Mouse (Mus musculus): ENCODE results near the gene Ptprf.

The Ptprf gene

DNA sequence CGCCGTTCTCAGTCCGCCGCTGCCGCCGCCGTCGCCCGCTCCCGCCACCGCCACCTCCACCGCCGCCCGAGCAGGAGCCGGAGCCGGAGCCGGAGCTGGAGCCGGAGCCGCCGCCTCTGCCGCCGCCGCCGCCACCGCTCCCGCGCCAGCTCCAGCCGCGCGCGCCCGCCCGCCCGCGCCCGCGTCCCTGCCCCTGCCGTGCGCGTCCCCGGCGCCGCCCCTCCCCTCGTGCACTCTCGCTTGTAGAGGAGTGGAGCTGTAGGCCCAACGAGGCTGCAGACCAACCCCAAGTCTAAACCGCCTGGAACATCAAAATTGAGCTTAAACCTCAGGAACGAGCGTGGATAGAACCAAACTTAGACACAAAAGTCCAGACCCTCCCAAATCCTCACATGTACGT lies at the start of gene Ptprf:
Gene Ptprf (minus strand): TSS at position 175 of the 400 bp plus-strand sequence.
- DNase-seq (ENCODE audit: low spot score in 2 of 2) = peak in 1 of 2 experiments; percentile 71

DNA sequence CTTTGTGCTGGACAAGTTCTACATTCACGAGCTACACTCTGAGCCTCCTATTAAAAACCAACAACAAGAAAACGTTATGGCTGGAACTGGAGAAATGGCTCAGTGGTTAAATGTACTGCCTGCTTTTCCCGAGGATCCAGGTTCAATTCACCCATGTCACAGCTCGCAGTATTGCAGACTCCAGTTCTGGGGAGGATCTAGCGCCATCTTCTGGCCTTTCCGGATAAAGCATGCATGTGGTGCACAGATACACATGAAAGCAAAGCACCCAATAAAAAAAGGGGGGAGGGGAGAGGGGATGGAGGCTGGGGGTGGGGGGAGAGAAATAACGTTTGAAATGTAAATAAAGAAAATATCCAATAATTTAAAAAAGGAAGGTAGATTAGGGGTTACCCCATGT lies 45.5 kb upstream of the Ptprf start:
- DNase-seq (ENCODE audit: low spot score in 2 of 2) = peak; percentile 36 to 57

DNA sequence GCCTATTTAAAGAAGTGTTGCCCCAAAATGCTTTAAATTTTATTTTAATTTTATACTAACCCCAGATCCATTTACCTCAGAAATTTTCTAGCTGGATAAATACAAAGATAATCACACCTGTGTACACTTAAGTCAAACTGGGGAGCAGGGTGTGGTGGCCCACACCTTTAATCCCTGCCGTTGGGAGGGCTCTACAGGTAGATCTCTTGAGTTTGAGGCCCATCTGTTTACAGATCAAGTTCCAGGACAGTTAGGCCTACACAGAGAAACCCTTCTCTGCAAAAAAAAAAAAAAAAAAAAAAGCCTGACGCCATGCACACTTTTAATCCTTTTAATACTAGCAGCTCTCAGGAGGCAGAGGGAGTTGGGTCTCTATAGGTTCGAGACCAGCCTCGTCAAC lies 44.8 kb upstream of the Ptprf start:
- DNase-seq (ENCODE audit: low spot score in 2 of 2) = no peak

DNA sequence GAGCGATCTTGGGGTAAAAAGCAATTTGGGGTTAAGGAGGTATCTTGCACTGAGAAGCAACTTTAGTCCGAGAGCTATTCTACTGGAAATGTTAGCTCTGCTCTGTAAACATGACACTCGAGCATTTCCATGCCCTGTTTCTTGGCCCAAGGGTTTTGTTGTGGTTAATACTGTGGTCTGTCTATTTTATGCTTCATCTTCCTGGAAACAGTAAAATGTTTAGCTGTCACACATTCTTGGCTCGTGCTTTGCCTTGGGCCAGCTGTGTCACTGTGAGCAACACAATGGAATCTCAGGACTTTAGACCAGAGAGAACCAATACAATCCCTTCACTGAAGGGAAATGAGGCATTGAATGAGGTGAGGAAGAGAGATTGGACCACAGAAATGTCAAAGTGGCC lies 40.6 kb upstream of the Ptprf start:
- no peak for DNase-seq (ENCODE audit: low spot score in 2 of 2)

DNA sequence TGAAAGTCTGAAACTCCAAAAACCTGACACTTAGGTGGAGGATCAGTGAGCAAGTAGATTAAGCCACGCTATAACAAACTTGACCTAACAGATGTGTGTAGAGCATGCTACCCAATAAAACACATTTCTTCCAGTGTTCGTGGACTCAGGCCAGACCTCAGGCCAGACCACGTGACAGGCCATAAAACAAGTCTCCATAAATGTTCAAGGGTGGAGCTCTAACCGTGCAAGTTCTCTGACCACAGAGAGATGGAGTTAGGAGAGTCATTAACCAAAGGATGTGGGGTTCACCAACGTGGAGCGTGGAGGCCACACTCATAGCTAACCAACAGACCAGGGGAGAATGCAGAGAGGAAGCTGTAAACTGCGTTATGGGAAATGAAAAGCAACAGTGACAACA lies 35.3 kb upstream of the Ptprf start:
- no peak for DNase-seq (ENCODE audit: low spot score in 2 of 2)

DNA sequence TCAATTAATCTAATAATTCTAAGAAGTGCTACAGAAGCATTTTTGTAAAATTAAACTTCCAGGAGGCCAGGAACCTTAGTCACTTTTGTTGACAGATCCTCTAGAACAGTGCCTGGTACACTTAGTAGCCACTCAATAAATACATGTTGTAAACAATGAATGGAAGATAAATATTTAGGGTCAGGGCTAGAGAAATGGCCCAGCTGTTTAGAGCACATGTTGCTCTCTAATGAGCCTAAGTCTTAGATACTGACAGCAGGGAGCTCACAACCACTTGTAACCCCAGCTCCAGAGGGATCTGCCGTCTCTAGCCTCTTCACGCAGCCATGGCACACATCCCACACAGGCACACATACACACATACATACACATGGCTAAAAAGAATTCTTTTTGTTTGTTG lies 29.4 kb upstream of the Ptprf start:
- no peak for DNase-seq (ENCODE audit: low spot score in 2 of 2)

DNA sequence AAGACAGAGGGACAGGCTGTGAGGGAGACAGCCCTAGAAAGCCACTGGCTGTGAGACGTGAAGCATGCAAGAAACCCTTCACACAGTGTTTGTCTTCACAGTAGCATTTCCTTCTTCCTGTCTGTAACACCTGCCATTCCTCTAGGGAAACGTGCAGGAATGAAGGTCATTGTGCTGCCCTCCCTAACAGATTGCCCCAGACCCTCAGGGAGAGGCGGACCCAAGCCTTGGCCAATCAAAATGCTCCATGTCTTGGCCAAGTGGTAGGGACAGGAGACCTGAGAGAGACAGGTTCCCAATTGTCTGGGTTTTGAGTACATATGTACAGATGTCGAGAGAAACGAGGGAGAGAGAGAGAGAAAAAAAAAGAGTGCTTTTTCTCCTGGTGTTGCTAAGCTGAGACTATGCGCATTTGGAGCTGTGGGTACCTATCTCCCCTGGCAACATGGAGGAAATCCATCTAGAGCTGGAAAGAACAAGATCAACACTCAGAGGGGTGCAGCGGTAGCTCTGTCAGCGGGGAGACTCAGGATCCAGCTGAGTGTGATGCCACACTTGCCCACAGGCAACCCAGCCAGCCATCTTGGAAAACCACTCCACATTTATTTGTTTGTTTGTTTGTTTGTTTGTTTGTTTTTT lies 28.6 kb upstream of the Ptprf start:
- DNase-seq (ENCODE audit: low spot score in 2 of 2) = no peak

DNA sequence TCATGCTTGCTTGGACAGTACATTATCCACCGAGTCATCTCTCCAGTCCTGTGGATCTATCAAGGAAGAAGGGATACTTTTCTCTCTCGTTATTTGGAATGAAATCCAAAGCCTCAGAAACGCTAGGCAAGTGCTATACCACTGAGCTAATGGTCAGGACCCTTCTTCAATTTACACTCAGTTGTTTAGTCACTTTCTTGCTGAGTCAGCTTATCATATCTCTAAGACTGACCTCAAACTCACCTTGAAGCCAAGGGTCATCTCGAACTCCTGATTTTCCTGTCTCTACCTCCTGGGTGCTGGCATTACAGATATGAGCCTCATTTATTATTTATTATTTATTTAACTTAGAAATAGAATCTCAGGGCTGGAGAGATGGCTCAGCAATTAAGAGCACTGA lies 25.5 kb upstream of the Ptprf start:
- no peak for DNase-seq (ENCODE audit: low spot score in 2 of 2)

DNA sequence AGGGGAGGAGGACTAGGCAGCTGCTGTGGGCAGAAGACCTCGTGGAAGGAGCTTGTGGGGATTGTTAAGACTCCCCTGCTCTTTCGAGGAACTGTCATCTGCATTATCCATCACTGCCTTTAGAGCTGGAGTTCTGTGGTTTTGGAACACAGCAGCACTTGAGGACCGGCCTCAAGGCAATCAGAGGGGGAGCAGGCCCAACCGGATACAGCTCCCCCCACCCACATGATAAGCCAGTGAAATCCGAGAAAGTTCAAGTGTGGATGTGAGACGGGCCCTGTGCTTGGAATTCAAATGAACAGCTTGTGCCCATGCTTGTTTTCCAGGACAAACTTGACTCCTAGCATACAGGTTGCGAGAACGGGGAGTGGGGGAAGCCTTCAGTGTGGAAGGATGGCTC lies 24.1 kb upstream of the Ptprf start:
- no peak for DNase-seq (ENCODE audit: low spot score in 2 of 2)

DNA sequence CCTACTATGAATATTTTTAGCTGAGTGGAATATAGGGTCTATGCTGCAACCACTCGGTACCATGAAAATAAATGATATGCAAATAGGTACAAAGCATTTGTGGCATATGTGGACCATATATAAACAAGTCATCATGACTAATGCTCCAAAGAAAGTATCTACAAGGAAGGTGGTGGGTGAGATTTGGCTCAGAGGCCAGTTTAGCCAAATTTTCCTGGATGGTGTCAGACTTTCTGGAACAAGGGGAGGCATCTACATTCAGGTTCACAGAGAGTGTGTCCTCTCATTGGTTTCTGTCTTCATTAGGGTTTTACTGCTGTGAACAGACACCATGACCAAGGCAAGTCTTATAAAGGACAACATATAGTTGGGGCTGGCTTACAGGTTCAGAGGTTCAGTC lies 19.3 kb upstream of the Ptprf start:
- DNase-seq (ENCODE audit: low spot score in 2 of 2) = no peak

DNA sequence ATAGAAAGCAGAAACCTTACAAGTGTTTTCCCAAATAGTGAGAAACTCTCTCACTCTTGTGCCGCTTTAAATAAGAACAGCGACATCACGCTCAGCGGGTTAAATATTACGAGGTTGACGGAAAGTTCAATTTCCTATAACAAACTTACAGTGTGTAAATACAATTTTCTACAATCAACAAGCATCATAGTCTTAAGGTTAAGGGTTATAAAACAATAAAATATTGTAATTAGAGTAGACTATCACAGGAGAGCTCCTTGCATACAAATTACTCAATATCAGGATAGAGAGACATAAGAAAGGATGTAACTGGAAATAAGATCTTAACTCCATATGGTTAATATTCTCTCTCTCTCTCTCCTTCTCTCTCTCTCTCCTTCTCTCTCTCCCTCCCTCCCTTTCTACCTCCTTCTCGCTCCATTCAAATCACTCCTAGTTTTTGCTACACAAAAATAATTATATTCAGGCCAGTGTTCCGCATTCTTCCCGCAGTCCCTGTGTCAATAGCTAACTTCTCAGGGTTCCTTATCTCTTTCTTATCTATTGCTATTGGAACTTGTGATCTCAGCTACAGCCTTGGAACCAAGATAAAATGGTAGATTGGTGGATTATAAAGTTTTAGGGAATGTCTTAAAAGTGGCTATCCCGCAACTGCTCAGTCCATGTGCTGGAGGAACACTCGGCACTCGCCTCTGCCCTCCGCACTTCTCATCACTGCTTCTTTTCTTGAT lies 16.5 kb upstream of the Ptprf start:
- no peak for DNase-seq (ENCODE audit: low spot score in 2 of 2)

DNA sequence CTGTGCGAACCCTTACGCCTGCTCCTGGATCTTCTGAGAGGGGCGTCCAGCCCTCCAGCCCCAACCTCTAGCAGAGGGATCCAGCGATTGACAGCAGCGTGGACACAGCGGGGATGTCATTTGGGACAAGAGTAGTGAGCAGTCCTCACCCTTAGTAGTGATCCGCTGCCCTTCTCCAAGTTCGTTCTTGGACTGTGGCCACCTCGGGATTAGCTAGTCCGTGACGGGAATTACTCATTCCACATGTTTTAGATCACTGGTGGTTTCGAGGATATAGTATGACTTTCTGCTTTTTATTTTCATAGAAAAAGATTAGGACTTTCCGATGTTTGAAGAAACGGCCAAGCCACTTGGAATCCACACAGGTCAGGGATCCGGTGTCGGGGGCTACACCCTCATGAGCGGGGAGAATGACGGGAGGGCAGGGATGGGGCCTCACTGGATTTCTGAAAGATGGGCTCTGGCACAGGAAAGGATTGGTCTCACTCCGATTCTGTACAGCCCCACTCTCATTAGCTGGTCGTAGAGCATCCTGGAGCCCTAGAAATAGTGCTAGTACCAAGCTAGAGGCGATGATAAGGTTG lies 15.0 kb upstream of the Ptprf start:
- DNase-seq (ENCODE audit: low spot score in 2 of 2) = no peak

DNA sequence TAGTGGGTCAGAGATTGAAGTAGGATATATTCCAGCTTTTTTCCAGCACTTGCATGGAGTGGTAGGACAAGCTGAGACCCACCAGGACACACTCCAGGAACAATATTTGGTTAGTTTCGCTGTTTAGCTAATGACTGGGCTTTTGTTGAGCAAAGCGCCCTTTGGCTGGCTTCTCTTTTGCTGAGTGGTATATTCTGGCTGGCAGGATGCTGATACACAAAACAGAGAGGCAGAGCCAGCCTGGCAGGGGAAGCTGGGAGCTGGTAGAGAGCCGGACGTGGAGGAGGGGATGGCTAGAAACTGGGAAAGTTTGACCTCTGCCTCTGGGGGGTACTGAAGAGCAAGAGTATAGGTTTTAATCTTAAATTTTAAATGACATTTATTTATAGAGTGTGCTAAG lies 13.8 kb upstream of the Ptprf start:
- DNase-seq (ENCODE audit: low spot score in 2 of 2) = no peak

DNA sequence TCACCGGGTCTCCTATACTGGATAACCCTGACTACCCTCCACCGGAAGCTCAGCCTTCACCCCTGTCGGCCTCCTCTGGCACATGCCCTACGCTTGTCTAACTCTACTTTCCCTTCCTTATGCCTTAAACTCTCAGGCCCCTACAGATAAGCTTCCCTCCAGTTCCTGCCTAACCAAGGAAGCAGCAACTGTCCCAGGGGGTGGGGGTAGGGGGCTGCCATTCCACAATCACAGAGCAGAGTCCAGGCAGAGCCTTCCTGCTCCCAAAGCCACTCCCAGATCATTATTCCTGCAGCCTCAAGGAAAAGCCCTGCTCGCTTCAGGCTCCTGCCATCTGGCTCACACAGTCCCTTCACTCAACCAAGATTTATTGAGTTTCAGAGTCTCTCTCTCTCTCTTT lies 6.6 kb upstream of the Ptprf start:
- no peak for DNase-seq (ENCODE audit: low spot score in 2 of 2)

DNA sequence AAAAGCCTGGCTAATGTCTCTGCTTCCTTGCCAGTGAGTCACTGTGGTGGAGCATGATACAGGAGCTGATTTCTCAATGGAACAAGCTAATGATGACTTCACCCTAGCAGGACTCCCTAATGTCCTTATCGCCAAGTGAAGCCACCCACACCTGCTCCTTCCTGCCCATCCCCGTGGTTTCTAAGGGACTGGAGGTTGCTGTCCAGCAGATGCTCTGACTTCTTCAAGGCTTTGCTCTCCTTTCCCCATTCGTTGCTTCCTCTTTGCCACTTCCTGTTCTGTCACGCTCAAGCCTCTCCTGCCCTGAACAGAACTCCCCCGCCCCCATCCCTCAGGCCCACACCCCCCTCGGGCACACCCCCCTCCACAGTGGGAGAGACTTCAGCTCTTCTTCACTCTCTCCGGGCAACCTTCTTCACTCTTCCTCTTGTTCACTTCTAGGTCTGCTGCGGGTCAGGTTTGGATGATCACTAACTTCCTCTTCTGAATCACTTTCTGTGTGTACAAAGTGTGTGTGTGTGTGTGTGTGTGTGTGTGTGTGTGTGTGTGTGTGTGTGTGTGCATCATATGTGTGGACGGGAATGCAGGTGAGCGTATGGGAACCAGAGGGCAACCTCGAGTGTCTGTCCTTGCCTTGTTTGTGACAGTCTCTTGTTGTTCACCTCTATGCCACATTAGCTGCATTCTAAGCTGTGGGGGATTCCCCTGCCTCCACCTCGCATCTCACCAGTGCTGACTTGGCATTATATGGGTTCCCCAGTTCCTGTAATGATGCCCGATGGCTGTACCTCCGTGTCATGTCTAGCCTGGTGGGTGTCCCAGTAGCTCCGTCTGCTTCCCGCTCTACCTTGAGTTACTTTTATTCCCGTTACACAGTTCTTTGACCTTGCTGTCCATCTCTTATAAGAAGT lies 4.7 kb upstream of the Ptprf start:
- no peak for DNase-seq (ENCODE audit: low spot score in 2 of 2)

DNA sequence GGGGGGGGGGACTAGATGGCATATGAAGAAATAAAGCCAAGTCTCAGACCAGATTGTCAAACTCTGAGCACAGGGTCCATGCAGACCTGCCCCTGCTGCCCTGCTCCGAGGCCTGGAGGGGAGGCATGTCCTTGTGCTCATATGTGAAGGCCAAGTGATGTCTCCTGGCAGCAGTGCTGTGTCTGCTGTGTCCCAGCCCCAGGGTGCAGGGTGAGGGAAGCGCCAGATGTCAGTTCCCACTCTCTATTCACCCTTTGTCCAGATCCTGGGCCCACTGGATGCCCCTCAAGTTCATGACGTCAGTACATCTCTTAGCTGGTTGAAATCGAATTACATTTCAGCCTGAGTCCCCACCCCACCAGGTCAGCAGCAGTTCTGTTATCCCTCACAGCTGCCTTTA lies 3.6 kb upstream of the Ptprf start:
- DNase-seq (ENCODE audit: low spot score in 2 of 2) = no peak

DNA sequence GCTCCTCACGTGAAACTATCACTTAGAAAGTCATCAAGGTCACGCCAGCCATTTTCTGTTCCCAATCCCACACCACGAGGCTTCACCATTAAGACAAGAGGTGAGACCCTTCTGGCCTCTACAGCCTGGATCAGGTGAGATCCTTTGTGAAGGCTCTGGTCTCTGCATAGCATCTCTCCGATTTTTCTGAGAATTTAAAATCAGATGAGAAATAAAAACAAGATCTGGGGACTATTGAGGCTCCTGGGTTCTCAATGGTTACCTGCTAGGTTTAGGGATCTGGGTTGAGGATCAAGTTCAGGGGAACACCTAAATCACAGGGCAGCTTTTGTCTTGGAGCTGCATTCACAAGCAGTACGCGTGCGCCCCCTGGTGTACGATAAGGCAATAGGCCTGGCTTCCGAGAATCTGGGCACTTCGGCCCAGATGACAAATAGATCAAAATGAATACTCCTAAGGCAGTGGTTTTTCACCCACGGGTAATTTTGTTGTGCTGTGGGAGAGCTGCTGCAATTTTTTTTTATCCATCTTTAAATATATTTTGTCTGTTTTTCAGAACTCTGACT lies 1.6 kb upstream of the Ptprf start:
- DNase-seq (ENCODE audit: low spot score in 2 of 2) = peak; percentile 36 to 76

DNA sequence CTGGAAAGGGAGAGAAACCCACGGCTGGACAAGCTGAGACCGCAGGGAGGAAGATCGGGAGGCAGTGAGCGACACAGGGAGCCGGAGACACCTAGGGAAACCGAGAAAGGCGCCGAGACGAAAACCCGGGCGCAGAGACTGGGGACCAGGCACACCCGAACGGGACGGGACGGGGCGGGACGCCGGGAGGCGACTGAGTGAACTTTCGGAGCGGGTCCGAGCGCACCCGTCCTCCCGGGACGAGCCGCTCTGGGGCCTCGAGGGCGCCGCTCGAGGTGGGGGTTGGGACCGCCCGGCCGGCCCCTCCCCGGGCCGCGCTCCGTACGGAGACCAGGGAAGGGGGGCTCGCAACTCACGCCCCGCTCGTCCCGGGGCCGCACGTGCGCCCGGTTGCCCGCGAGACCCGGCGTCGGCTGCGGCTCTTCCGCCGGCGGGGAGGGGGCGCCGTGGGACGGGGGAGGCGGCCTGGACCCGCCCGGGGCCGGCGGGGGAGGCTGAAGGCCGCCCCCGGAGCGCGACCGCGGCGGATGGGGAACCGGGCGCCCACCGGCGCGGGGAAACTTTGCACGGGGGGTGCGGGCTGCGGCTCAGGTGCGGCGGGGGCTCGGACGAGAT lies 682 bp downstream of the Ptprf start:
- DNase-seq (ENCODE audit: low spot score in 2 of 2) = peak in 1 of 2 experiments; percentile 36

DNA sequence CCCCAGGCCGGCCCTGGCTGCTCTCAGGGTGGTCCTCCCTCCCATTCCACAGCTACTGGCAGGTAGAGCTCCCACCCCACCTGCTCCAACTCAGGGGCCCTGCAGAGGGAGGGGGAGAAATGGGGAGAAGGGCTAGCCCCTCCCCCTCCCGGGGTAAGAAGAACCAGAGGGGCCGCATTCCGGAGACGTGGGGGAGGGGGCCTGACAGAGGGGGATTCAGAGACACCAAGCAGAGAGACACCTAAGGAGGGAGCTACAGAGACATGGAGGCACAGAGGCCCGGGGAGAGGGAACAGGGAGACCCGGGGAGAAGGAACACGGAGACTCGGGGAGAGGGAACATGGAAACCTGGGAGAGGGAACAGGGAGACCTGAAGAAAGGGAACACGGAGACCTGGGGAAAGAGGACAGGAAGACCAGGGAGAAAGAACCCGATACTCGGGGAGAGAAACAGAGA lies 1.2 kb downstream of the Ptprf start:
- peak in 1 of 2 experiments; percentile 25 for DNase-seq (ENCODE audit: low spot score in 2 of 2)

DNA sequence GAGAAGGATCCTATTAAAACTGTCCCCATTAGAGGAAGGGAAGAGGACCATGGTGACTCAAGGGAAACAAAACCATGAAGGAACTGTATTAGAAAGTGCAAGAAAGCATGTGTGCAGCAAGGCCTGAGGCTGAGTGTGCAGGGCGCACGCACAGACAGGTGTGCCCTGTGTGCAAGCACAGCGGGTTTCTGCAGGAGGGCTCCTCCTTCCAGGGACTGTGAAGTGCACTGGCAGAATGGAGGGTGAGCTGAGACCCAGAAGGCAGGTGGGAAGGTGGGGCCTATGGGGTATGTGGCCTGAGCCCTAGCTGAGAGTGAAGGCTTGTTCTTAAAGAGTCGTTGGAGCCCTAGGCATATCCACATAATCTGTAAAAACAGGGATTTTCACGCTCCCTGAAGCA lies 1.9 kb downstream of the Ptprf start:
- DNase-seq (ENCODE audit: low spot score in 2 of 2) = no peak

DNA sequence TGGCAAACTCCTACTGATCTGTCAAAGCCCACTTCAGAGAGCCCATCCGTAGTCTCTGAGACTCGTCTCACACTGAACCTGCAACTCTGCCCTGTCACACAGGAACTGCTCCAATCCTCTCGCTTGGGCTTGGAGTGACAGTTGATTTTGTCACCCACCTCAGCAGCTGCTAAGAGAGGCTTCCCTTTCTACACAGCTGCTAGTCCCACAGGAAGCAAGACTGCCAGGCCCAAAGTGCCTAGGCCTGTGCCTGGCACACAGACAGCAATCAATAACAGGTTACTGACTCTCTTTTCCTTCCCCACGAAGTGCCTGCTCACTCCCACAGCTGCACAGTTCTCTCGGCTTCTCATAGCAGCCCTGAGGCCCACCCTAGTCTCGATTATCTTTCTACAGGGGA lies 2.7 kb downstream of the Ptprf start:
- no peak for DNase-seq (ENCODE audit: low spot score in 2 of 2)
